In genomic region chrX:85879198-85879977, GRCm38 (mm10) we compare ENCODE assay signal across 9 mouse cellular contexts. TPM values are rescaled to one million over a fixed set of nuclear protein-coding genes. Genes with fewer than 3 reads are reported as not detected.
DNase-seq lines count a peak whose midpoint lies in the region; ATAC-seq and TF ChIP-seq lines count a peak whose summit lies in the region.
"Had no signal": no experiment of that assay in that cellular context is flagged by ENCODE, and none has a peak within 500 bp of the region (broad histone marks: within the 10 kb centered on the region; RNA-seq: fewer than 3 reads in every experiment).

No protein-coding gene starts in this region.

- no peaks in the 10 kb centered on the region for H3K4me1 ChIP-seq in neural tube, embryonic 11.5 days (ENCODE audit: control insufficient read depth, insufficient read depth, low read length)
- H3K4me1 ChIP-seq in hindbrain, postnatal 0 days (ENCODE audit: insufficient read depth, low read length): no peaks in the 10 kb centered on the region
- no peaks in the 10 kb centered on the region for H3K4me1 ChIP-seq in limb, embryonic 14.5 days (ENCODE audit: control insufficient read depth, insufficient read depth, low read length)

- TF ChIP-seq CTCF in hindbrain, postnatal 0 days (IDR thresholded peaks at IDR 0.05; ENCODE audit: low read depth): peak; percentile 66

- H3K9ac ChIP-seq in neural tube, embryonic 11.5 days (ENCODE audit: low read length): no peak overlapping the region
- no peak overlapping the region for H3K9ac ChIP-seq in hindbrain, postnatal 0 days (replicated peaks; ENCODE audit: low read length)
- H3K9ac ChIP-seq in limb, embryonic 14.5 days (ENCODE audit: low read depth, low read length, severe bottlenecking): no peak overlapping the region

- H3K4me2 ChIP-seq in neural tube, embryonic 11.5 days (ENCODE audit: low read depth): no peak overlapping the region
- no peak overlapping the region for H3K4me2 ChIP-seq in hindbrain, postnatal 0 days (ENCODE audit: low read depth, low read length)
- no peak overlapping the region for H3K4me2 ChIP-seq in limb, embryonic 14.5 days (replicated peaks; ENCODE audit: low read depth, low read length, severe bottlenecking)

- H3K36me3 ChIP-seq in neural tube, embryonic 11.5 days (ENCODE audit: control insufficient read depth, insufficient read depth, low read length): no peaks in the 10 kb centered on the region
- no peaks in the 10 kb centered on the region for H3K36me3 ChIP-seq in hindbrain, postnatal 0 days (ENCODE audit: insufficient read depth, low read length)
- no peaks in the 10 kb centered on the region for H3K36me3 ChIP-seq in limb, embryonic 14.5 days (ENCODE audit: control insufficient read depth, insufficient read depth, low read length)

- peak; percentile 5 to 19 for DNase-seq in adrenal gland, adult 18-20 months (ENCODE audit: low spot score in 2 of 2)
- no peak for DNase-seq in adrenal gland, adult 8-10 months
- peak; percentile 12 for DNase-seq in neural tube, embryonic 11.5 days (ENCODE audit: low spot score)
- DNase-seq in neural tube, embryonic 10.5 days (ENCODE audit: extremely low spot score, low spot score): no peak
- DNase-seq in cerebellum, postnatal 14 days: peak; percentile 32 to 35
- peak; percentile 49 for DNase-seq in hindbrain, postnatal 0 days (ENCODE audit: low spot score)
- peak; percentile 20 for DNase-seq in limb, embryonic 14.5 days (ENCODE audit: low spot score)
- peak; percentile 1 for DNase-seq in skeletal muscle tissue, adult 2 months (ENCODE audit: low read depth, low spot score)

- H3K27ac ChIP-seq in neural tube, embryonic 11.5 days (ENCODE audit: low read depth, low read length): no peak overlapping the region
- H3K27ac ChIP-seq in hindbrain, postnatal 0 days: no peak overlapping the region
- no peak overlapping the region for H3K27ac ChIP-seq in limb, embryonic 14.5 days (replicated peaks; ENCODE audit: low read depth, low read length)

- no peaks in the 10 kb centered on the region for H3K9me3 ChIP-seq in neural tube, embryonic 11.5 days (ENCODE audit: control insufficient read depth, low read length)
- no peaks in the 10 kb centered on the region for H3K9me3 ChIP-seq in hindbrain, postnatal 0 days (ENCODE audit: low read length)
- no peaks in the 10 kb centered on the region for H3K9me3 ChIP-seq in limb, embryonic 14.5 days (ENCODE audit: control insufficient read depth, low read length)

- no peak overlapping the region for H3K4me3 ChIP-seq in neural tube, embryonic 11.5 days (ENCODE audit: low read depth, low read length)
- H3K4me3 ChIP-seq in hindbrain, postnatal 0 days (ENCODE audit: low read length): no peak overlapping the region
- H3K4me3 ChIP-seq in limb, embryonic 14.5 days (replicated peaks; ENCODE audit: low read length): no peak overlapping the region

- ATAC-seq in neural tube, embryonic 11.5 days (ENCODE audit: insufficient read depth, low FRiP score, low TSS enrichment): no peak
- no peak for ATAC-seq in hindbrain, postnatal 0 days
- ATAC-seq in limb, embryonic 14.5 days (ENCODE audit: low FRiP score, low read depth): no peak

- H3K27me3 ChIP-seq in neural tube, embryonic 11.5 days (ENCODE audit: control insufficient read depth, insufficient read depth, low read length): no peaks in the 10 kb centered on the region
- no peaks in the 10 kb centered on the region for H3K27me3 ChIP-seq in hindbrain, postnatal 0 days (ENCODE audit: insufficient read depth, low read length)
- H3K27me3 ChIP-seq in limb, embryonic 14.5 days (ENCODE audit: control insufficient read depth, insufficient read depth, low read length): no peaks in the 10 kb centered on the region

- TF ChIP-seq POLR2A in limb, embryonic 14.5 days (IDR thresholded peaks at IDR 0.05; ENCODE audit: borderline replicate concordance, extremely low read depth, insufficient read depth, insufficient read length): no peak

- 67% methylated on average over 7 of the region's 7 CpGs for WGBS in neural tube, embryonic 11.5 days
- WGBS in hindbrain, postnatal 0 days: 62% methylated on average over 7 of the region's 7 CpGs
- 58% methylated on average over 7 of the region's 7 CpGs for WGBS in limb, embryonic 14.5 days

RNA-seq across cellular contexts. Expression of gene 5430427O19Rik, which starts 9.2 kb away (rescaled TPM):
- under 1 TPM; 0.17 to 0.58 TPM for total RNA-seq in adrenal gland, adult 18-20 months (2021)
- total RNA-seq in adrenal gland, adult 8-10 months (2022): under 1 TPM; 0.21 to 0.71 (median 0.50) TPM
- polyA plus RNA-seq in neural tube, embryonic 11.5 days (2014; fragmentation: Nextera tagmentation; extraction: Ambion mirVana): 0.09 and 0.12 TPM in 2 replicates
- total RNA-seq in hindbrain, postnatal 0 days (2014; rRNA removed): not detected in 2 replicates
- 0.08 TPM in 1 of 2 replicates, not detected in the other for polyA plus RNA-seq in hindbrain, postnatal 0 days (2015; fragmentation: Nextera tagmentation; extraction: Ambion mirVana)
- 0.06 and 0.13 TPM in 2 replicates for polyA plus RNA-seq in limb, embryonic 14.5 days (2012; rRNA removed)
- 0.12 and 0.26 TPM in 2 replicates for polyA plus RNA-seq in limb, embryonic 14.5 days (2014; fragmentation: Nextera tagmentation; extraction: Ambion mirVana)
- polyA plus RNA-seq: C2C12 had no signal

Comparison
In these comparisons a context has a peak if more than half of its experiments do, and no peak if none do; other contexts are left out.
1. DNase-seq: peak in adrenal gland, adult 18-20 months (2 of 2), neural tube, embryonic 11.5 days (single experiment), cerebellum, postnatal 14 days (2 of 2), hindbrain, postnatal 0 days (single experiment), limb, embryonic 14.5 days (single experiment) and skeletal muscle tissue, adult 2 months (single experiment); none in adrenal gland, adult 8-10 months (single experiment) and neural tube, embryonic 10.5 days (single experiment).